Mouse (Mus musculus) hindlimb bud, embryonic 11.5 days (tissue): ENCODE results near the gene Mia.

Experiments
- DNase-seq: peaks from one replicate; pipeline ENCODE4 v3.0.0-alpha.2; 2012; ENCODE audit warnings: low read depth, low spot score; ENCODE audit errors: extremely low spot score

Gene Mia

DNA sequence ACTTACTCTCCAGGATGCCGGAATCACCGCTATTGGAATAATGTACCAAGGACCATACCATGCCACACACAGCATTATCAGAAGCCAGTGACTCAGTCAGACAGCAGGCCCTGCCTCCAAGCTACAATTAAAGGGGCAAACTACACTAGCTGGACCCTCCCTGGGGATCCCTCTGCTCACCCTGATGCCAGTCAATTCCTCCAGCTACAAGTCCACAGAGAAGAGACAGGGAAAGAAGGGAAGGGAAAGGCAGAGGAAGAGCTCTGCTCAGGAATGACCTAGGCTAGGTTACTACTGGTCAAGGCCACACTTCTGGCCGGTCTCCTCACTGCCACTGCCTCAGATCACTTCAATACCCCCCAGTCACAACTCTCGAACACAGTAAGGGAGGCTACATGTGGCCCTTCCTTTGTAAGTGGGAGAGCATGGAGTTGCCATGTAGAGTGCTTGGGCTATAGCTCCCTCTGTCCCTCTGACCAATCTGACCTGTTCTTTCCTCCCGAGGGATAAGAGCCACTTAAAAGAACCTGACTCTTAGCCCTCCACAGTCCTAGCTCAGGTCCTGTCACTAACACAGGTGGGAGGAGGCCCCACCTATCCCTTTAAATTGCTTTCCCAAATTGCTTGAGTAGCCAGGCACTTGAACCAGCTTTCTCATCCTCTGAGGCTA lies 18.0 kb downstream of the Mia start:
- no peak for DNase-seq

- DNase-seq, result no peak
Observed at GRCm38 (mm10) chr7:27161744-27162143, 19.2 kb downstream of the Mia start.

DNA sequence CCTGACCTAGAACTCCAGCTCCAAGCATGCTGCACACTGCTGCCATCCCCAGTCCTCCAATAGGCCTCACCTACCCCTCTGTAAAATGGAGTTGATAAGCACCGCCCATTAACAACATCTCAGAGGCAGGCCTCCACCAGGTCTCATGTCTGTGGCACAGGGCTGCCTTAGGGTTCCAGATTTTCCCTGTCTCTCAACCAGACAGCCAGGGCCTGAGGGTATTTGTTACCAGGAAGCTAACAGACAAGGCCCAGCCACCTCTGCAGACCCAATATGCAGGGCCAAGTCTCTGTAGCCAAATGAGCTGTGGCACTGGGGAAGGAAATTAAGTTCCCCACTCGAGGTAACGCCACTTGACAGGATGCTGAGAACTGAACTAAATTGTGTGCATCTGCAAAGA lies 20.0 kb downstream of the Mia start:
- no peak for DNase-seq

GRCm38 (mm10) chr7:27159882-27160281 lies 21.1 kb downstream of the Mia start:
- DNase-seq, result no peak

DNA sequence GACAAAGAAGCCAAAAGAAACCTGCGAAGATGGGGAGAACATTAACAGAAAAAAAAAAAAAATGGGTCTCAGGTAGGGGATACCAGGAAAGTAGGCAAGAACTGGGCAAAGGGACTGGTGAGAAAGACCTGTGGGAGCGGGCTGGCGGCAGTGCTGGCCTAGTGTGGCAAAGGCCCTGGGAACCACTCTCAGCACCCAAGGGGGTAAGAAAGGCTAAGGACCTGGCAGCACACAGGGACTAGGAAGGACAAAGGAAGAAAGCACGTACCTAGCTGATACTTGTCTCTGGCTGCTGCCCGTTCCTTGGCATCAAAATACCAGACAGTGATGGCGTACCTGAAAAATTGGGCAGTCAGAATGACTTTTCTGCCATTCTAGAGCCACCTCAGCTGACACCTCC lies 21.7 kb downstream of the Mia start:
- no peak for DNase-seq

DNA sequence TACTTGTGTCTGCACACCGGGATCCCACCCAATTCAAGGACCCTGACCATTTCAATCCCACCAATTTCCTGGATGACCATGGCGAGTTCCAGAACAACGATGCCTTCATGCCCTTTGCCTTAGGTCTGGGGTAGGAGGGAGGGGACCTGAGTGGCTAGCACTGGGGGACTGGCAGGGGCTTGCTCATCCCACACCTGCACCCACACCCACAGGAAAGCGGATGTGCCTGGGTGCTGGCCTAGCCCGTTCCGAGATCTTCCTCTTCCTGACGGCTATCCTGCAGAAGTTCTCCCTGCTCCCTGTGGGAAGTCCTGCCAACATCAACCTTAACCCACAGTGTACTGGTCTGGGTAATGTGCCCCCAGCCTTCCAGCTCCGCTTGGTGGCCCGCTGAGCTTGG lies 22.8 kb downstream of the Mia start:
- DNase-seq, result no peak

- no peak for DNase-seq
Observed at GRCm38 (mm10) chr7:27156005-27156404, 25.0 kb downstream of the Mia start.

DNA sequence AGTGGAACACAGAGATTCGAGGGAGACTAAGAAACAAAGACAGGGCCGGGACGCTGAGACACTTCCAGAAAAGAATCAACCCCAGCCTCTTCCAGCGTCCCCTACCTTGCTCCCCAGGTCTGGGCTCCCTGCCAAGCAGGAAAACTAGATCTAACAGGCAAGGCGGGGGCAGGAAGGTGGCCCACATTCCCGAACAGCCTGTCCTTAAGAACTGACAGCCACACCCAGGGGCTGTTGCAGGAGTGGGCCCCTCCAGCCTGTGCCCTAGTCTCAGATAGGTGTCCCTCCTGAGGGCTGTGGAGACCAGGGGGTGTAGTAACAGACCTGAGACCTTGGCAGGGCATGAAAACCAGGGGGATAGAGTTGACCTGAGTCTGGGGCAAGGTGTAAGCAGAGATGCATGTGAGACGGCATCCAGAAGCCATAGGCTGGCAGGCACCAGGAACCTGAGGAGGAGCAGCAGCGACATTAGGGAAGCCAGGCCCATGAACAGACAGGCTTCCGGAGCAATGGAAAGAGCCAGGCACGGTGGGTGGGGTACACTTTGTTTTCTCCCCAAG lies 27.7 kb downstream of the Mia start, which contains the start of gene Cyp2t4:
Gene Cyp2t4 (plus strand): TSS at position 510 of the 560 bp plus-strand sequence.
- DNase-seq, result no peak

GRCm38 (mm10) chr7:27136410-27136996 lies 44.5 kb downstream of the Mia start:
- DNase-seq, result no peak

DNA sequence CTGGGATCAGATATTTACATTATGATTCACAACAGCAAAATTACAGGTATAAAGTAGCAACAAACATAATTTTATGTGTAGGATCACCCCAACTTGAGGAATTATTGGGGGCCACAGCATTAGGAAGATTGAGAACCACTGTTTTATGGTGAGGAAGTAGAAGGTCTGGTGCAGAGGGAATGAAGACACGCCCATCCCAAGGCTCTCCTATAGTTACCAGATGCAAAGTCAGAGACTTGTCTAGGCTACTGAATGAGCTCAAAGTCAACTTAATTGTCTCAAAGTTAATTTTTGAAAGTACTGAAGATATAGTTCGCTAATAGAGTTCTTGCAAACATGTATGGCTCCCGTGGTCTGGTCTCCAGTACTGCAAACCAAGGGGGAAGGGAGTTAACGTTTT lies 47.2 kb downstream of the Mia start:
- no peak for DNase-seq

GRCm38 (mm10) chr7:27133156-27133555 lies 47.8 kb downstream of the Mia start:
- no peak for DNase-seq

DNA sequence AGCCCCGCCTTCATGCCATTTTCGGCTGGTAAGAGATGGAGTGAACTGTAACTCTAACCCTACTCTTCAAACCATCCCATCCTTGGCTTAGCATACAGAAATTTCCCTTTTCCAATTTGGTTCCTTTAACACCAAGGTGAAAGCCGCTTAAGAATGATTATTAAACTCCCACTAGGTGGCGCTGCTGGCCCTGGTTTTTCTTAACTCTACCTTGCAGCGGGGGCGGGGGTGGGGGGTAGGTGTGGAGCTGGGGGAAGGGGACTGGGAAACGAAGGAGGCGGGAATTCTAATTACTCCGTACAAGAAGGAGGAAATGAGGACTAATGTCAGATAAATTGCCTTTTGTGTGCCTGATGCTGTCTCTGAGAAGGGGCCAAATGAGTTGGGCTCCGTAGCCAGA lies 48.4 kb downstream of the Mia start:
- DNase-seq, result peak; percentile 54

- no peak for DNase-seq
Observed at GRCm38 (mm10) chr7:27131387-27131786, 49.6 kb downstream of the Mia start.

GRCm38 (mm10) chr7:27130521-27131370 lies 50.2 kb downstream of the Mia start:
- no peak for DNase-seq

- no peak for DNase-seq
Observed at GRCm38 (mm10) chr7:27129811-27130210, 51.1 kb downstream of the Mia start.
